Mouse (Mus musculus) embryonic stem cell, embryonic (primary cell): Measurements from ENCODE around the gene Necab3.

ENCODE experiments used
- CTCF ChIA-PET, 4 experiments: fragments of 300-600 bp in 2 of 4; fragments of 350-600 bp in 2 of 4; sonication (Branson Sonifier 250); formaldehyde crosslinking; loops; one replicate each; lab custom pipeline; 2022; ENCODE audit warnings: inconsistent platforms in 2 of 4; lab: Charles Lee
- POLR2A ChIA-PET, 4 experiments: fragments of 300-600 bp in 2 of 4; fragments of 350-600 bp in 2 of 4; sonication (Branson Sonifier 250); formaldehyde crosslinking; loops; one replicate each; lab custom pipeline; 2022; ENCODE audit warnings: antibody characterized with exemption in 4 of 4, inconsistent platforms in 1 of 4; lab: Charles Lee

Necab3 gene

GRCm38 (mm10) chr2:154583906-154584872 lies 25.5 kb upstream of the Necab3 start:
- CTCF ChIA-PET = interaction anchor here (0.5 to 4.8 kb wide), 13 partner anchors 8 to 182 kb away, joined by 3 to 21 read pairs (median 3); partner anchors contain the start of genes Actl10 (in 3 of the 4), 4930519P11Rik (in 1 of the 4) and Zfp341 (in 1 of the 4)
- POLR2A ChIA-PET = interaction anchor here in 3 of 4 experiments (0.8 to 4.9 kb wide), 15 partner anchors 9 to 157 kb away, joined by 3 to 41 read pairs (median 5); partner anchors contain the start of genes Pxmp4 (in 2 of the 3), E2f1 (in 1 of the 3) and Necab3 (in 1 of the 3)

DNA sequence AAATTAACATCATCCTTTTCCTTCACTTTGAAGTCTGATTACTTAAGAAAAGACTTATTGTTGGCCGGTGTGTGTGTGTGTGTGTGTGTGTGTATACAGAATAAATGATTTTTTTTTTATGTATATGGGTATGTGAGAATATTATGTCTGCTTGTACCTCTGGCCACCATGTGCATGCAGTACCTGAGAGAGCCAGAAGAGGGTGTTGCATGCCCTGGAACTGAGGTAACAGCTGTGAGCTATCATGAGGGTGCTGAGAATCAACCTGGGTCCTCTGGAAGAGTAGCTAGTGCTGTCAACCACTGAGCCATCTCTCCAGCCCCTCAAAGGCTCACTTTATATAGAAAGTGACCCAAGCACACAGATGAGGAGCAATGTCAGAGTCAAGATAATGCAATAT lies 22.7 kb upstream of the Necab3 start:
- ChIA-PET CTCF (interaction anchor here (0.6 to 4.8 kb wide), 22 partner anchors 9 to 373 kb away, joined by 3 to 21 read pairs (median 4); partner anchors contain the start of genes 4930519P11Rik (in 2 of the 4), Zfp341 (in 2 of the 4), Actl10 (in 1 of the 4) and E2f1 (in 1 of the 4)), POLR2A (interaction anchor here in 3 of 4 experiments (0.6 to 5.5 kb wide), 24 partner anchors 9 to 941 kb away, joined by 3 to 62 read pairs (median 4); partner anchors contain the start of genes 4930519P11Rik (in 3 of the 3), Zfp341 (in 3 of the 3), E2f1 (in 2 of the 3) and Actl10 (in 1 of the 3))

DNA sequence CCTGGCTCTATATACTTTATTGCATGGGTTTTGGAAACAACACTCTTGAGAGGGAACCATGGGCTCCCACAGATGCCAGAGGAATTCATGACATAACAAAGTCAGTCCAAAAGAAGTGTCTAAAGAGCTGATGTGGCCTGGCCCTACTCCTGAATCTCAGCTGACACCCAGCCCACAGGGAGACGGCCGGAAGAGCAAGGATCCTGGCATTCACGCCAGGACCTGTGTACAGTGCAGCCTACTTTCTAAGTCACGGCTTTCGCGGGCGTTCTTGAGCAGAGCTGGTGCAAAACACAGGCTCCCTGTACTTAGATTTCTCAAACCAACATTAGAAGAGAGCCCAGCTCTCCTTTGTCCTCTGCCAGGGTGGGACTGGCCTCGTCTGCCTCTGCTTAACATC lies 21.9 kb upstream of the Necab3 start:
- POLR2A ChIA-PET = interaction anchor here in 3 of 4 experiments (0.7 to 5.5 kb wide), 20 partner anchors 9 to 210 kb away, joined by 3 to 62 read pairs (median 5); partner anchors contain the start of genes E2f1 (in 2 of the 3), 1700003F12Rik (in 1 of the 3), 4930519P11Rik (in 1 of the 3) and Actl10 (in 1 of the 3)

GRCm38 (mm10) chr2:154577744-154578067 lies 19.0 kb upstream of the Necab3 start:
- ChIA-PET CTCF (interaction anchor here in 3 of 4 experiments (0.6 to 2.2 kb wide), 6 partner anchors 8 to 68 kb away, joined by 4 to 13 read pairs (median 5); partner anchors contain the start of gene Pxmp4 (in 1 of the 3)), POLR2A (interaction anchor here in 3 of 4 experiments (0.5 to 5.5 kb wide), 12 partner anchors 9 to 155 kb away, joined by 3 to 28 read pairs (median 6); partner anchors contain the start of genes 4930519P11Rik (in 1 of the 3), E2f1 (in 1 of the 3) and Zfp341 (in 1 of the 3))

More for the DNA sequence above, 21.9 kb upstream of the Necab3 start:
- CTCF ChIA-PET = interaction anchor here in 3 of 4 experiments (1.0 to 4.8 kb wide), 10 partner anchors 11 to 372 kb away, joined by 3 to 22 read pairs (median 6); partner anchors contain the start of genes Actl10 (in 1 of the 3), Bpifb5 (in 1 of the 3), E2f1 (in 1 of the 3) and Snta1 (in 1 of the 3)

DNA sequence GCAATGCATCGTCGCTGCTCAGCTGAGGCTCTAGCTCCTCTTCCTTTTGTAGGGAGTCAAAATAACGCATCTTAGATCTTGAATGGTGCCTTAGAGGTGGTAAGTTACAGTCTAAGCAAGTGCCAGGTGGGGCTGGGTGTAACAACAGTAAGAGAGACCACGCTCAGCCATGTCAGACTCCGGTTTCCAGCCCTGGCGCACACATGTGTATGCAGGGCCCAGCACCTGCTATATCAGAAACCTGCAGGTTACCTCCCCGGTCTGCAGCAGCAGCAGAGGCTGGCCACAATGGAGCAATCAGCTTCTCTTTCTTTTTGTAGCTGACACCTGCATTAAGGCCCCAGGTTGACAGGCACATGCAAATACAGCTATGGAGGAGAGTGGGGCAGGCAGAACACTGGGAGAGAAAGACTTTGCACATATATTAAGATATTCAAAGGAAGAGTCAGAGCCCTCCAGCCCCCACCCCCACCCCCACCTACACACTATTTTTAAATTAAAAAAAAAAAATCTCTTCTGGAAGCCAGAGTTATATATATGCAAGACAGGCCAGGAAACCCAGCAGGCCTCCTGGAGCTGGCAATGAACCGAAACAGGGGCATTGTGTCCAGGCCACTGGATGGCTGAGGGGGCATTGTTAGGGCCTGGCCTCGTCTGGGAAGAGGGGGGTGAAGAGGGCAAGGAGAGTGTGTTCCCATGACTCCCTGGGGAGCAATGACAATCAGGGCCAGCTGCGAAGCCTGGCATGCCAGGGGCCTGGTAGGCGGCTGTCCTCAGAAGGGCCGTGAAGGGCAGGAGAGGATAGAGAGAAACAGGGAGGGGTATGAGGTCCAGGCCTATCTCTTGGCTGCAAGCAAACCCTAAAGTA lies 18.4 kb upstream of the Necab3 start:
- CTCF ChIA-PET = interaction anchor here (0.6 to 2.2 kb wide), 9 partner anchors 9 to 169 kb away, joined by 3 to 13 read pairs (median 4); partner anchors contain the start of gene Snta1 (in 1 of the 4)
- POLR2A ChIA-PET = interaction anchor here in 3 of 4 experiments (0.5 to 5.5 kb wide), 21 partner anchors 8 to 339 kb away, joined by 3 to 28 read pairs (median 4); partner anchors contain the start of genes 4930519P11Rik (in 1 of the 3), Actl10 (in 1 of the 3), E2f1 (in 1 of the 3) and Pxmp4 (in 1 of the 3)

- ChIA-PET CTCF (interaction anchor here in 1 of 4 experiments (0.8 kb wide), 1 partner anchor 73 kb away, joined by 3 read pairs; no protein-coding TSS in a partner anchor), POLR2A (interaction anchor here in 1 of 4 experiments (0.8 to 1.2 kb wide), 2 partner anchors 10 to 29 kb away, joined by 3 read pairs; no protein-coding TSS in a partner anchor)
Observed at GRCm38 (mm10) chr2:154574271-154574670, 15.6 kb upstream of the Necab3 start.

DNA sequence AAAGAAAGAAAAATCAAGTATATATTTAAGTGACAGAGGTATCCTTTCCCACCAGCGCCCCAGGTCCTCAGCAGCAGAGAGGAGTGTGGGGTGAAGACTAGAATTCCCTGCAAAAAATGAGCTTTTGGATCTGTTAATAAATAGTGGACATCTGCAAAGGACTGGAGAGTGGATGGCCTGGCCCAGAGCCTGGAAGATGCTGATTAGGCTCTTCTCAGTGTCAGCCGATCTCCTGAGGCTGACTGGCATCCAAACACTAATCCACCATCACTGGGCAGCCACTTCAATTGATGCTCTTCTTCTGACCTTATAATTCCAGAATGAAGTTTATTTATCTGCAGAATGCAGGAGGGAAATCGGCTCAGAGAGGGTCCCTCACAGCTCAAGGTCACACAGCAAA lies 14.3 kb upstream of the Necab3 start:
- ChIA-PET CTCF (interaction anchor here in 2 of 4 experiments (1.3 to 2.2 kb wide), 3 partner anchors 13 to 153 kb away, joined by 3 to 5 read pairs (median 3); no protein-coding TSS in a partner anchor), POLR2A (interaction anchor here in 3 of 4 experiments (0.6 to 18.6 kb wide), 5 partner anchors 8 to 146 kb away, joined by 3 to 479 read pairs (median 5); partner anchors contain the start of genes 1700003F12Rik (in 1 of the 3), Actl10 (in 1 of the 3) and Necab3 (in 1 of the 3))

- ChIA-PET CTCF (interaction anchor here in 3 of 4 experiments (0.9 to 3.9 kb wide), 5 partner anchors 10 to 152 kb away, joined by 3 to 17 read pairs (median 5); partner anchors contain the start of genes 4930519P11Rik (in 1 of the 3) and Zfp341 (in 1 of the 3)), POLR2A (interaction anchor here in 3 of 4 experiments (0.6 to 18.6 kb wide), 22 partner anchors 8 to 416 kb away, joined by 3 to 479 read pairs (median 6); partner anchors contain the start of genes Actl10 (in 2 of the 3), Pxmp4 (in 2 of the 3), 1700003F12Rik (in 1 of the 3) and 4930519P11Rik (in 1 of the 3))
Observed at GRCm38 (mm10) chr2:154571976-154572375, 13.3 kb upstream of the Necab3 start.

DNA sequence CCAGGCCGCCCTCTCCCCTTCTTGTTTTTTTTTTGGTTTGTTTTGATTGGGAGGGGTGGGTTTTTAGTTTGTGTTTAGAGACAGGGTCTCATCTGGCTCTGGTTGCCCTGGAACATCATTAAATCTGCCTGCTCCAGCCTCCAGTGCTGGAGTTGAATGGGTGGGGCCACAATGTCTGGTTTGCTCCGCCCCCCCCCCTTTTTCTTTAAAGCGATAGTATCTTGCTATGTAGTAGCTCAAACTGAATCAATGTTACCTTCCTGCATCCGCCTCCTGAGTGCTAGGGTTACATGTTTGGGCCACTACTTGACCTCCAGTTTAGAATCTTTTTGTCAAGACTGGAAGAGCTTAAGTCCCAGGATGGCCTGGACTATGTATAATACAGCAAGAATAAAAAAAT lies 12.6 kb upstream of the Necab3 start:
- CTCF ChIA-PET = interaction anchor here (0.7 to 3.9 kb wide), 7 partner anchors 10 to 219 kb away, joined by 3 to 17 read pairs (median 6); partner anchors contain the start of genes 4930519P11Rik (in 1 of the 4), Raly (in 1 of the 4) and Zfp341 (in 1 of the 4)
- POLR2A ChIA-PET = interaction anchor here in 3 of 4 experiments (0.6 to 18.6 kb wide), 29 partner anchors 9 to 417 kb away, joined by 3 to 479 read pairs (median 5); partner anchors contain the start of genes Actl10 (in 2 of the 3), Pxmp4 (in 2 of the 3), Snta1 (in 2 of the 3) and 1700003F12Rik (in 1 of the 3)

GRCm38 (mm10) chr2:154570666-154571065 lies 12.0 kb upstream of the Necab3 start:
- CTCF ChIA-PET = interaction anchor here in 3 of 4 experiments (0.7 to 3.9 kb wide), 5 partner anchors 11 to 220 kb away, joined by 3 to 17 read pairs (median 6); partner anchors contain the start of gene Raly (in 1 of the 3)
- POLR2A ChIA-PET = interaction anchor here in 3 of 4 experiments (0.8 to 18.6 kb wide), 23 partner anchors 10 to 220 kb away, joined by 3 to 479 read pairs (median 5); partner anchors contain the start of genes Actl10 (in 2 of the 3), Pxmp4 (in 2 of the 3), Snta1 (in 2 of the 3) and 1700003F12Rik (in 1 of the 3)

DNA sequence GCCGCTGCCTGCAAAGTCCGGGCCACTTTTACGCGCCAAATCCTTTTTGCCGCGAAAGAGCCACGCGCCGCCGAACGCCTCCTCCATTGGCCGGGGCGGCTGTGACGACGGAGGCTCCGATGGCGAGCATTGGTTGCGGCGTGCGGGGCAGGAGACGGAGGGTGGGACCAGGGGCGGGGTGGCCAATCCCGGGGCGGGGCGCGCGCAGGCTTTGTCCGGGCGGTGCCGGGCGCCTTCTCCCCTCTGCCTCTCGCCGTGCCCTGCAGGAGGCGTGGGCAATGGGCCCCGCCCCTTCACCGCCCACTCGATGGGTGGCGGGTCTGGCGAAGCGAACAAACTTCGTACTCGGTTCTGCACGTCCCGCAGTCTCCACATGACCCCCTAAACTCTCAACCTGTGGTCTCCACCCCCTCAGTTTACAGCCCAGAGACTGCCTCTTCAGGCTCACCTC lies 11.2 kb upstream of the Necab3 start, which contains the start of gene E2f1:
Gene E2f1 (minus strand): TSS at position 57 of the 451 bp plus-strand sequence.
- POLR2A ChIA-PET = interaction anchor here (0.8 to 18.6 kb wide), 25 partner anchors 8 to 221 kb away, joined by 3 to 479 read pairs (median 9); partner anchors contain the start of genes 4930519P11Rik (in 2 of the 4), Actl10 (in 2 of the 4), Necab3 (in 2 of the 4) and Zfp341 (in 2 of the 4)

DNA sequence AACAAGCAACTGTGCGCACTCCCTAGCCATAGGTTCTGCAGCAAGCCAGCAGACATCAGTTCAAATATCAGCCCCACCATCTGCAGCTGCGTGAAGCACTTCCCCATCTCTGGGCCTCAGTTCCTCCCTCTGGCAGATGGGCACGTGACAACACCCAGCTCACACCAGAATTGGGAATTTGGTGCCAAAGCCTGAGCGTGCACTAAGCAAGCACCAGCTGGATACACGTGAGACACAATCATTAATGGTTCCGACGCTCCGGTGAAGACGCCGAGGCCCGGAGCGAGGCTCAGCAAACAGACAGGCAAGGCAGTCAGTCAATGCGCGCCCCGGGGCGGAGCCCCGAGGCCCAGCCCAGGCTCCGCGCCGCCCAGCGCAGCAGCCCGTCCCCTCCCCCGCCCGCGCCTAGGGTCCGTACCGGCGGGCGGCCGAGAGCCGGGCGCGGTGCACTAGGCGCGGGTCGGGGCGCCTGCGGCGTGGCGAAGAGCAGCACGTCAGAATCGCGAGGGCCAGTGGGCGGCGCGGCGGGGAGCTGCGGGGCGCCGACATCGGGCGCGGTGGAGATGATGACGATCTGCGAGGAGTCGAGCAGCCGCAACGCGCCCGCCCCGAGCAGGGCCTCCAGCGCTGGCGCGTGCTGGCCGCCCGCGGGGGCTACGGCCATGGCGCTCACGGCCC lies 10.5 kb upstream of the Necab3 start:
- CTCF ChIA-PET = interaction anchor here in 3 of 4 experiments (0.6 to 3.9 kb wide), 9 partner anchors 12 to 1830 kb away, joined by 3 to 17 read pairs (median 4); partner anchors contain the start of genes 4930519P11Rik (in 1 of the 3), Actl10 (in 1 of the 3) and Zfp341 (in 1 of the 3)
- POLR2A ChIA-PET = interaction anchor here (0.5 to 18.6 kb wide), 65 partner anchors 7 to 505 kb away, joined by 3 to 479 read pairs (median 4); partner anchors contain the start of genes Actl10 (in 3 of the 4), Necab3 (in 3 of the 4), Zfp341 (in 3 of the 4) and 4930519P11Rik (in 2 of the 4)

More for the DNA sequence above, 11.2 kb upstream of the Necab3 start, which contains the start of gene E2f1:
- CTCF ChIA-PET = interaction anchor here in 2 of 4 experiments (1.0 to 3.9 kb wide), 5 partner anchors 12 to 30 kb away, joined by 3 to 17 read pairs (median 6); no protein-coding TSS in a partner anchor

DNA sequence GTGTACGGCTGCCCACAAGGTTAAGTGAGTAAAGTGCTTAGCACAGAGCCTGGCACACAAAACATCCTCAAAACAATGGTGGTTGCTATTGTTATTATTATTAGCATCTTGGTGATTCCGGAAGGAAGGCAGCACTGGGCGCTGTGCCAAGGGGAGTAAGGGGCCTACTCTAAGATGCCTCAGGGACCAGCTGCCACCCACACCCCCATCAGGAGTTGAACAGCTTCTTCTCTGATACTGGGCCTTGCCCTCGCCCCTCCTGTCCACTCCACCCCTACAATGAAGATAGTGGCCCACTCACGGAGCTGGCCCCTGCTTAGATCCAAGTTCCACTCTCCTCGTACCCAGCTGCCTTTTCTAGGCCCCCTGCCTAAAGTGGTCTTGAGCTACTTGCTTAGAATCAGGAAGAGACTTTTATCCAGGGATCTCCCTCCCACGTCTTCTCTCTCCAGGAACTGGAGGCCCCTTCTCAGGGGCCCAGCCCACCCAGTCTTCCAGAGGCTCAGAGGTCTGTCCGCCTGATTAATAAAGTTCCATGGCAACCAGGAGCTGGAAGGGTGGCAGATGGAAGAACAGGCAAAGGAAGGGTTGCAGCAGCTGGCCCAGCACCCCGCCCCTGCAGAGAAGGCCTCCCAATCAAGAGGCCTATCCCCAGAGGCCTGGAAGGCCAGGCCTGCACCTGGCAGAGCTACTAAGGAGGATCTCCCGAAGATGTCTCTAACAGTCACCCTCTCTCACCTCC lies 9.8 kb upstream of the Necab3 start:
- CTCF ChIA-PET = interaction anchor here in 2 of 4 experiments (0.7 to 3.9 kb wide), 8 partner anchors 13 to 1437 kb away, joined by 3 to 17 read pairs (median 4); partner anchors contain the start of genes 4930519P11Rik (in 1 of the 2), Actl10 (in 1 of the 2) and Zfp341 (in 1 of the 2)
- POLR2A ChIA-PET = interaction anchor here (0.5 to 18.6 kb wide), 76 partner anchors 8 to 506 kb away, joined by 3 to 479 read pairs (median 4); partner anchors contain the start of genes Actl10 (in 3 of the 4), Necab3 (in 3 of the 4), Zfp341 (in 3 of the 4) and 4930519P11Rik (in 2 of the 4)
